Mouse (Mus musculus) layer of hippocampus, adult 18-20 months (tissue): ENCODE measurements around the gene Tent5d. TPM values are rescaled to one million over a fixed set of nuclear protein-coding genes. Genes with fewer than 3 reads are reported as not detected.
A peak's percentile ranks its signal among the peaks of the same experiment; 100 is the strongest.

ENCODE experiments used
- DNase-seq, 2 experiments: peaks; one replicate each; pipeline ENCODE4 v3.0.0; 2022; ENCODE audit warnings: low spot score in 2 of 2
- long read RNA-seq: library from polyadenylated mRNA; stranded (forward); transcript quantifications from one replicate; pipeline ENCODE4 v2.0.0, GENCODE M21; 2021
- total RNA-seq, 2 experiments: library from RNA; stranded (reverse); gene quantifications; 2 replicates each; pipeline ENCODE4 v1.2.3; 2021

Gene Tent5d
- not detected for total RNA-seq
- long read RNA-seq, partial matches to known transcripts: 0 of 1 reads
- long read RNA-seq, other reads (novel, unspliced or antisense): 1 of 1 reads

DNA sequence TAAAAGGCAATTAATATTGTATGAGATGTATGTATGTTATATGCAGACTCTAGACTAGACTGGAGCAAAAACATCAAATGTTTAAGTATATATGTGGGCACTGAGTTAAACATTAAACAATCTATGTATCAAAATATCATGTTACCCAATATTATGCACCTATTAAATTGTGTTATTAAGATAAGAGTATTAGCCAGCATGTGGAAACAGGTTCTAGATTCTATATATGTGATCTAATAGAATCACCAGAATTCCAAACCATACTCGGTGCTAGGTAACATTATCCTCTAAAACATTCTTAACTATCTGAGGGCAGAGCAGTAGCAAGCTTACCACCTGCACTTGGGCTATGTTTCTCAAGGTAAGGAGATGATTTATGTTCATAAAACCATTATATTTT, at the start of gene Tent5d:
TSS of gene Tent5d (plus strand) at position 301 of the 400 bp plus-strand sequence.
- no peak for DNase-seq

DNA sequence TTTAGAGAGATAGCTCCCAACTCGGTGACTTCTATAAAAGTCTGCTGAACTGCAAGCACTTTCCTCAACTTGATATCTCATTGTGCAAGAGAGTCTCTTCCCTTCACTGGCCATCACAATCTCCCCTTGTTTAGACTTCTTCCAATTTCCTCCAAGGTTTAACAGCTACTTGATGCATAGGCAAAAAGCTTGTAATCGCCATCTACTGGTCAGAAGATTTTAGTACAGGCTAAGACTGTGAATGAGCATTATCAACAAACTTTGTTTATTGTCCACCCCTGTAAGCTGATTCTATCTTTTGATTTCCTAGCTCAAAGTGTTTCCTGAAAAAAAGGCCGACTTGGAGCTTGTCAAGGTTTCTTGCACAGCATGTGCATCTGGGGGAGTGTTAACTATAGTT, 24.5 kb upstream of the Tent5d start:
- no peak for DNase-seq

DNA sequence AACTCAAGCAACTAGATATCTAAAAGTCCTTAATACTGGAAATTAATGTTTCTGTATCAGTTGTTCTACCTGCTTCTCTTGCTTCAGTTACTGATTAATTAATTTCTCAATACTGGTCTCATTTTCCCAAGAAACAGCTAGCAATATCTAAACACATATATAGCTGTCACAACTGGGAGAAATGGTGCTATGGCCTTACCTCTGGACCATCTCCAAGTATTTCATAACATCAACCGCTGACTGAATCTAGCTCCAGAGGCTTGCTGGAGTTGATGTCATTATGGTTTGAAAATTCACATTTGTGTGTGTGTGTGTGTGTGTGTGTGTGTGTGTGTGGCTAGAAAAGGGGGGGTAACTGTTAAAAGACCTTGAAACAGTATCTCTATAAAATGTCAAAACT, 2.3 kb upstream of the Tent5d start:
- DNase-seq: no peak

DNA sequence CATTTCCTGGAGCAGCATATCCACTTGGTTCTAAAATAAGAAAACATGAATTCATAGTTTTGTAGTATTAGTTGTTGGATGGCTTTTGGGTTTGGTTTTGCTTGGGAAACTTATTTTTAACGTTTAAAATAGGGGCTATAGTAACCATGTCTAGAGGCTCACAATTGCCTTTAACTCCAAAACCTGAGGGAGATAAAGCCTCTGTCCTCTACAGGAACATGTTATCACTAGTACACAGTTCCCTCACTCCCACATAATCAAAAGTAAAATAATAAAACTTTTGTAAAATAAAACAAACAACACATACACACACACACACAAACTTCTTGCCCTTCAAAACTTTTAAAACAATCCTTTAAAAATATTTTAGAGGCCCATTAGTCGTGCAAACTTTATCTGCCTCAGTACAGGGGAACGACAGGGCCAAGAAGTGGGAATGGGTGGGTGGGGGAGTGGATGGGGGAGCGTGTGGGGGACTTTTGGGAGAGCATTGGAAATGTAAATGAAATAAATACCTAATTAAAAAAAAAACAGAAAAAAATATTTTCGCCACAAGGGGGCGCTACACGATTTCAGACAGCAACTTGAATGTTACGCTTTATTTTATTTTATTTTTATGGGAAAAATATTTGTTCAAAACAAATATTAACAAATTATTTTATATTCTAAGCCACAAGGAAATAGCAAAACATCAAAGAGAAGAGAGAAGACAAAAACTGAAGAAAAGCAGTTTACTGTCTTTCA, 1.5 kb upstream of the Tent5d start:
- peak in 1 of 2 experiments; percentile 7 for DNase-seq

- DNase-seq: no peak
Measured at GRCm38 (mm10) chrX:107795785-107796184, 3.4 kb downstream of the Tent5d start.

DNA sequence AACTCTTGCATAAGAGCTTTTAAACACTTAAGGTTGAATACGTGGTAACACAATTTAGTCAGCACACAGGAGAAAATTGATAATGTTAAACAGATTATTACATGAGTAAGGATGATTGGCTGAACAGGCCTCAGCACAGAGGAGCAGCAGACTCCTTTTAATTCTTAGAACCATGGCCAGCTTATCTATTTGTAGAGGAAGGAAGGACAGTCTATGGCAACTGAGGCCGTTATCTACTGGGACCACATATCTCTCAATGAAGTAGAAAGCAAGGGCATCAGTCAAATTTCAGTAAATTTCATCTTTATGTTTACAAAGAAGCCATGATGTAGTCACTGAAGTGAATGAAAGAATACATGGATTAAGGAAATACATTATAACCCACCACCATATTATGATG, 4.5 kb downstream of the Tent5d start:
- DNase-seq: no peak

DNA sequence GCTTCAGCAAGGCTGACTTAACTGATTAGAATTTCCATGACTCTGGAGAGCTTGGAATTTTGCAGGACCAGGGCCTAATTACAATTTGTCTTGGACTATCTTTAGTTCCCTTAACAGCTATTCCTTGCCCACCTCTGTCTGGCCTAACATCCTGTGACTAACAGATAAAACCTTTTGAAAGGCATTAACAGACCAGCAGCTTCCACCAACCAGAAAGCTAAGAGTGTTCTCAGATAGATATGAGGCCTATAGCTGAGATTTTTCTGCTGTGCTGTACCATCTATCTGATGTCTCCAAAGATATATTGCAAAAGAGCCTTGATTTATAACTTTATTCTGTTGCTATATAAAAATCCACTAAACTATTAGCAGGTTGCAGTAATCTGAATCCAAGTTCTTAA, 19.7 kb downstream of the Tent5d start:
- no peak for DNase-seq

DNA sequence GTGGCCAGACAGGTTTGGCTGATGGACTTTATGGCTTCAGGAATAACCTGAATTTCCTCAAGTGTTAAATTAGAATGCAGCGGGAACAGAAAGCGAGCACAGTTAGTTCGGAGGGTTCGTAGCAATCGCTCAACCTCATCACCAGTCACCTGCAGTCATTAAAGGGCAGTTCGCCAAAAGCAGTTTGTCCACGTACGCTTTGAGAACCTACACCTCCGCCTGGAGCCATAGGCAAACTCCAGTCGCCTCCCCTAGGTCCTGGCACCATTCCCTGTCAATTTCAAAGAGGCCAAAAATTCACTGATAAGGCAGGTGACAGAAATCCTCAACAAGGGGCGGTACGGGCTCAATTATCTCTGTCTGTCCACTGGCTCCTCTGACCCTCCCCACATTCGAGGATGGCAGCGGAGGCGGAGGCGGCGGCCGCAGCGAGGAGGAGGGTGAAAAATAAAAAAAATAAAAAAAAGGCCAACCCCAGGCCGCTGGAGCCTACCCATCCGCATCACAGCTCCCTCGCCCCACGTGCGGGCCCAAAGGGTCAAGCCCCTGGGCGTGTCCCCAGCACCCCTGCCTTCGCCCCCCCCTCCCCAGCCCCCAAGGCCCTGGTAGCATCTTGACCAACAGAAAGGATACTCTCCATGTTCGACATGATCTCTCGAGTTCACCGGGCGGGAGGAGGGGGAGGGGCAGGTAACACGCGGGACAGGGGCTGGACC, 23.3 kb downstream of the Tent5d start:
- peak; percentile 1 to 3 for DNase-seq

- peak; percentile 62 to 82 for DNase-seq
Measured at GRCm38 (mm10) chrX:107816218-107816554, 23.8 kb downstream of the Tent5d start, which contains the start of gene 2610002M06Rik. Gene 2610002M06Rik, minus strand, starts transcription at chrX:107816334.

DNA sequence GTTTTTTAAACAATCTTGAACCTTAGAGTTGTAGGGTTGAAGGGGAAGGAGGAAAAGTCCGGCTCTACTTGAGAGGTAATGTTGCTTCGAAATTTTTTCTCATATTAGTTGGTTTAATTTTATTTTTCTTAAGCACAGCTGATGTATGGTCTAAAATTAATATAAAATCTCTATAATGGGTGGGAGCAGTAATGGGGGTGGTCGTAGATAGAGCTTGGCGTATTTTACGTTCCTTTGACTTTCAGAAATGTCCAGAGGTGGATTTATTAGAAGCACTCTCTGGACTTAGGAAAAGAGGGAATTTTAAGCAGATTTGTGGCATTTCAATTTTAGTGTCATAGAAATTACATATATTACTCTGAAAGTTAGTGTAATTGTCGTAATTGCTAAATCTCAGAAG, 24.3 kb downstream of the Tent5d start:
- no peak for DNase-seq

DNA sequence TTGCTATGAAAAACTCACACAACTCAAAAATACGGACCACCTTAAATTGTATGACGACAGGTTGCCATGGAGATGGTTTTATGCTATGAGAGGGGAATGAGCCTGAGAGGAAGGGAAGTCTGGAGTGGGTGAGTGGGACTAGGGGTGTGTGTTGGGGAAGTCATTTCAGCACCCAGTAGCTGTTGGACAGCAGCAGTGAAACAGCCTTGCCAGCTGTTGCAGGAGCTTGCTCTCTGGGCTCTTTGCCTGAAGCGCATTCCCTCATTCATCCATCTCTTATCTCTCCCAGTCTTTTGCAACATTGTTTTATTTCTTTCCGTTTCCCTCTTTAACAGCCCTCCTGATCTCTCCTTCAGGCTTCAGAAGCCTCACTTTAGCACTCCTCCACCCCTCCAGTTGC, 65.8 kb downstream of the Tent5d start:
- DNase-seq: no peak

Other genes starting within 250 kb of the Tent5d start
- not detected for gene Tbx22, start 124.6 kb upstream of the Tent5d start, total RNA-seq
- 10 to 100 TPM; 26.2 to 32.7 TPM for gene 2610002M06Rik, start 23.7 kb downstream of the Tent5d start, total RNA-seq
- gene Gm732, start 155.9 kb downstream of the Tent5d start, total RNA-seq: not detected